Comparison of ENCODE assay signal across 16 mouse cellular contexts in genomic region chr9:118738311-118738710, GRCm38 (mm10).
DNase-seq lines count a peak whose midpoint lies in the region; ATAC-seq and TF ChIP-seq lines count a peak whose summit lies in the region.
"Had no signal": no experiment of that assay in that cellular context is flagged by ENCODE, and none has a peak within 500 bp of the region (broad histone marks: within the 10 kb centered on the region; RNA-seq: fewer than 3 reads in every experiment).

No protein-coding gene starts in this region.

- TF ChIP-seq CTCF in heart, adult 2 months (IDR thresholded peaks at IDR 0.05) = no peak
- TF ChIP-seq CTCF in lung, postnatal 0 days (IDR thresholded peaks at IDR 0.05) = no peak
- TF ChIP-seq CTCF in stomach, postnatal 0 days (IDR thresholded peaks at IDR 0.05; ENCODE audit: low read depth) = no peak

- DNase-seq in heart, adult 2 months = peak in 1 of 2 experiments; percentile 41
- no peak for DNase-seq in heart, adult 8-10 months (ENCODE audit: low spot score)
- no peak for DNase-seq in lung, postnatal 0 days (ENCODE audit: low spot score)
- no peak for DNase-seq in lung, adult 18-20 months
- DNase-seq in stomach, postnatal 0 days (ENCODE audit: low spot score) = no peak
- DNase-seq in kidney, postnatal 14 days = no peak
- DNase-seq: cerebellum, postnatal 36 days; spleen, adult 18-20 months; thymus, adult 2 months had no signal

- H3K4me3 ChIP-seq in heart, adult 2 months = no peak overlapping the region
- H3K4me3 ChIP-seq in lung, postnatal 0 days (ENCODE audit: low read depth, low read length) = no peak overlapping the region
- no peak overlapping the region for H3K4me3 ChIP-seq in heart, embryonic 15.5 days
- no peak overlapping the region for H3K4me3 ChIP-seq in stomach, postnatal 0 days (ENCODE audit: low read depth, low read length)
- H3K4me3 ChIP-seq: embryonic facial prominence, embryonic 13.5 days; hindbrain, embryonic 12.5 days; neural tube, embryonic 12.5 days had no signal

- no peak for TF ChIP-seq POLR2A in heart, adult 2 months (IDR thresholded peaks at IDR 0.05; ENCODE audit: insufficient read depth, low read depth, low read length)

- 44% methylated on average over 5 of the region's 5 CpGs for WGBS in heart, adult 2 months
- WGBS in lung, postnatal 0 days = 76% methylated on average over 5 of the region's 5 CpGs
- WGBS in heart, embryonic 15.5 days = 73% methylated on average over 5 of the region's 5 CpGs
- 71% methylated on average over 5 of the region's 5 CpGs for WGBS in stomach, postnatal 0 days

- no peak for TF ChIP-seq EP300 in heart, adult 2 months (IDR thresholded peaks at IDR 0.05; ENCODE audit: insufficient read depth, low read depth, low read length)
- TF ChIP-seq EP300 in lung, postnatal 0 days (IDR thresholded peaks at IDR 0.05) = no peak
- TF ChIP-seq EP300 in stomach, postnatal 0 days (optimal IDR thresholded peaks at IDR 0.05) = no peak

- H3K4me1 ChIP-seq in heart, adult 2 months (ENCODE audit: control insufficient read depth, insufficient read depth, low read length) = peaks cover 37% of the 10 kb centered on the region
- H3K4me1 ChIP-seq in lung, postnatal 0 days (ENCODE audit: insufficient read depth, low read depth, low read length) = peaks cover 9% of the 10 kb centered on the region
- H3K4me1 ChIP-seq in heart, embryonic 15.5 days (replicated peaks) = peaks cover 47% of the 10 kb centered on the region
- 0 out of 2 replicates have a peak, but pooled peaks cover 2% of the 10 kb centered on the region for H3K4me1 ChIP-seq in stomach, postnatal 0 days (replicated peaks; ENCODE audit: control insufficient read depth, insufficient read depth)

- H3K27me3 ChIP-seq in heart, adult 2 months (ENCODE audit: control insufficient read depth, insufficient read depth, low read length) = no peaks in the 10 kb centered on the region
- H3K27me3 ChIP-seq in lung, postnatal 0 days (replicated peaks; ENCODE audit: insufficient read depth, low read length) = no peaks in the 10 kb centered on the region
- no peaks in the 10 kb centered on the region for H3K27me3 ChIP-seq in heart, embryonic 15.5 days
- no peaks in the 10 kb centered on the region for H3K27me3 ChIP-seq in stomach, postnatal 0 days (ENCODE audit: control insufficient read depth, insufficient read depth, low read length)
- H3K27me3 ChIP-seq: embryonic facial prominence, embryonic 13.5 days; hindbrain, embryonic 12.5 days; neural tube, embryonic 12.5 days had no signal

- no peak for ATAC-seq in lung, postnatal 0 days
- no peak for ATAC-seq in heart, embryonic 15.5 days (replicated peaks; ENCODE audit: insufficient number of reproducible peaks, insufficient read depth, low FRiP score, low read depth)
- no peak for ATAC-seq in stomach, postnatal 0 days (ENCODE audit: low FRiP score, low TSS enrichment)
- ATAC-seq: midbrain, embryonic 16.5 days had no signal

- no peak overlapping the region; the same call in 1 of the 2 replicates for H3K9ac ChIP-seq in heart, adult 2 months (ENCODE audit: low read depth, low read length)
- no peak overlapping the region for H3K9ac ChIP-seq in lung, postnatal 0 days (replicated peaks; ENCODE audit: low read depth)
- no peak overlapping the region for H3K9ac ChIP-seq in heart, embryonic 15.5 days
- no peak overlapping the region for H3K9ac ChIP-seq in stomach, postnatal 0 days (ENCODE audit: low read length)
- H3K9ac ChIP-seq: hindbrain, embryonic 12.5 days; neural tube, embryonic 12.5 days had no signal

- intact Hi-C loops in heart, adult 2 months (cut with DNase I) = loop anchor here (5.0 kb wide), 1 partner anchor 131 kb away; the partner anchor contains the start of gene Itga9

- H3K4me2 ChIP-seq in lung, postnatal 0 days (replicated peaks; ENCODE audit: low read depth, low read length) = no peak overlapping the region
- no peak overlapping the region for H3K4me2 ChIP-seq in heart, embryonic 15.5 days
- no peak overlapping the region for H3K4me2 ChIP-seq in stomach, postnatal 0 days (replicated peaks; ENCODE audit: low read depth)
- H3K4me2 ChIP-seq: embryonic facial prominence, embryonic 13.5 days; hindbrain, embryonic 12.5 days; liver, embryonic 11.5 days; neural tube, embryonic 12.5 days had no signal

- H3K27ac ChIP-seq in heart, adult 2 months = peak overlapping the region; percentile 92
- H3K27ac ChIP-seq in lung, postnatal 0 days (ENCODE audit: low read length) = peak overlapping the region; percentile 39; the same call in 1 of the 2 replicates
- peak overlapping the region; percentile 17; the same call in 1 of the 2 replicates for H3K27ac ChIP-seq in heart, embryonic 15.5 days
- peak overlapping the region; percentile 13; the same call in 1 of the 2 replicates for H3K27ac ChIP-seq in stomach, postnatal 0 days (replicated peaks)
- H3K27ac ChIP-seq: embryonic facial prominence, embryonic 13.5 days; hindbrain, embryonic 12.5 days; neural tube, embryonic 12.5 days had no signal

- H3K36me3 ChIP-seq in heart, adult 2 months (ENCODE audit: control insufficient read depth, insufficient read depth, low read length) = peaks cover 7% of the 10 kb centered on the region
- H3K36me3 ChIP-seq in lung, postnatal 0 days (ENCODE audit: insufficient read depth, low read length) = no peaks in the 10 kb centered on the region
- no peaks in the 10 kb centered on the region for H3K36me3 ChIP-seq in heart, embryonic 15.5 days
- H3K36me3 ChIP-seq in stomach, postnatal 0 days (ENCODE audit: control insufficient read depth, insufficient read depth, low read length) = no peaks in the 10 kb centered on the region
- H3K36me3 ChIP-seq: embryonic facial prominence, embryonic 13.5 days; G1E; hindbrain, embryonic 12.5 days; neural tube, embryonic 12.5 days had no signal

- H3K9me3 ChIP-seq in lung, postnatal 0 days (ENCODE audit: low read length) = no peaks in the 10 kb centered on the region
- H3K9me3 ChIP-seq in heart, embryonic 15.5 days (replicated peaks) = no peaks in the 10 kb centered on the region
- no peaks in the 10 kb centered on the region for H3K9me3 ChIP-seq in stomach, postnatal 0 days (ENCODE audit: control insufficient read depth, low read length)
- H3K9me3 ChIP-seq: embryonic facial prominence, embryonic 13.5 days; hindbrain, embryonic 12.5 days; neural tube, embryonic 12.5 days had no signal

- H3K79me2 ChIP-seq in heart, adult 2 months (replicated peaks; ENCODE audit: control insufficient read depth, insufficient read depth, low read length) = no peaks in the 10 kb centered on the region

Comparison
In these comparisons a context has a peak if more than half of its experiments do, and no peak if none do; other contexts are left out.
1. H3K27ac ChIP-seq: peak in every context shown above with its lines; median percentile 92 in heart, adult 2 months; 39 in lung, postnatal 0 days; 17 in heart, embryonic 15.5 days; 13 in stomach, postnatal 0 days.